Mouse (Mus musculus) CH12.LX (cell line): ENCODE measurements around the gene Atn1. TPM values are rescaled to one million over a fixed set of nuclear protein-coding genes. Genes with fewer than 3 reads are reported as not detected.

Experiments used
- DNase-seq: peaks from one replicate; pipeline ENCODE4 v3.0.0-alpha.2; 2013; ENCODE audit errors: extremely low read depth
- H3K27ac ChIP-seq: 2 replicates; pipeline ENCODE4 v1.5.1; 2012; ENCODE audit warnings: low read depth, mild to moderate bottlenecking, control low read depth, moderate library complexity; ENCODE audit not compliant: insufficient read depth
- H3K27me3 ChIP-seq: replicated peaks from 2 replicates; pipeline ENCODE3; 2012; ENCODE audit warnings: inconsistent platforms
- H3K36me3 ChIP-seq, 2 experiments: replicated peaks in 1 of 2; 2 replicates each; pipeline versions ENCODE3 to v1.6.1; 2012; ENCODE audit warnings: inconsistent platforms in 1 of 2, low read length in 1 of 2, mild to moderate bottlenecking in 1 of 2, mixed read lengths in 1 of 2, moderate library complexity in 1 of 2; ENCODE audit not compliant: control insufficient read depth in 1 of 2, insufficient read depth in 1 of 2
- H3K4me1 ChIP-seq, 2 experiments: 2 replicates each; pipeline ENCODE4 v1.6.1; 2012; ENCODE audit warnings: inconsistent platforms in 1 of 2, moderate library complexity in 1 of 2; ENCODE audit not compliant: insufficient read depth in 2 of 2, control insufficient read depth in 1 of 2
- H3K4me2 ChIP-seq: 2 replicates; pipeline ENCODE4 v1.6.1; 2012; ENCODE audit warnings: low read depth, mild to moderate bottlenecking, control low read depth; ENCODE audit not compliant: poor library complexity, insufficient read depth, severe bottlenecking
- H3K4me3 ChIP-seq, 3 experiments: fragments of 150-350 bp in 1 of 3; sonication (generic) in 1 of 3; replicated peaks in 1 of 3; 2 replicates each; pipeline versions ENCODE3 to v1.5.1; 2011 to 2012; ENCODE audit warnings: low read depth in 2 of 3, low read length in 2 of 3, mild to moderate bottlenecking in 2 of 3, moderate library complexity in 2 of 3, control low read depth in 1 of 3, improper control_type of control experiment in 1 of 3, inconsistent platforms in 1 of 3, mixed read lengths in 1 of 3; ENCODE audit not compliant: poor library complexity in 1 of 3
- H3K79me2 ChIP-seq: replicated peaks from 2 replicates; pipeline ENCODE4 v1.6.1; 2012; ENCODE audit warnings: mild to moderate bottlenecking, moderate library complexity; ENCODE audit not compliant: control insufficient read depth, poor library complexity, insufficient read depth, severe bottlenecking; ENCODE audit errors: extremely low read depth
- H3K9ac ChIP-seq: 2 replicates; pipeline ENCODE4 v1.6.1; 2012; ENCODE audit warnings: low read depth, mild to moderate bottlenecking, control low read depth, moderate library complexity; ENCODE audit not compliant: insufficient read depth
- H3K9me3 ChIP-seq: replicated peaks from 2 replicates; pipeline ENCODE3; 2012; ENCODE audit warnings: low read length, inconsistent platforms, mixed read lengths
- BHLHE40 ChIP-seq: IDR thresholded peaks from 2 replicates; pipeline ENCODE4 v1.6.1; 2011; ENCODE audit warnings: mild to moderate bottlenecking, low read depth, low read length, improper control_type of control experiment
- CHD1 ChIP-seq: IDR thresholded peaks from 2 replicates; pipeline ENCODE4 v1.6.1; 2012; ENCODE audit warnings: low read depth, low read length, improper control_type of control experiment, inconsistent platforms
- CHD2 ChIP-seq: IDR thresholded peaks from 2 replicates; pipeline ENCODE4 v1.6.1; 2011; ENCODE audit warnings: low read length, improper control_type of control experiment
- CTCF ChIP-seq, 2 experiments: IDR thresholded peaks in 1 of 2; conservative IDR thresholded peaks in 1 of 2; 2 replicates each; pipeline ENCODE4 v1.5.1; 2011 to 2012; ENCODE audit warnings: low read depth in 2 of 2, low read length in 2 of 2, improper control_type of control experiment in 1 of 2, inconsistent platforms in 1 of 2, mild to moderate bottlenecking in 1 of 2, moderate library complexity in 1 of 2
- E2F4 ChIP-seq: IDR thresholded peaks from 2 replicates; pipeline ENCODE4 v1.6.1; 2011; ENCODE audit warnings: low read depth, low read length, improper control_type of control experiment; ENCODE audit not compliant: insufficient replicate concordance
- ELF1 ChIP-seq: IDR thresholded peaks from 2 replicates; pipeline ENCODE4 v1.6.1; 2014; ENCODE audit warnings: low read depth, mild to moderate bottlenecking, inconsistent platforms, low read length, improper control_type of control experiment
- EP300 ChIP-seq: IDR thresholded peaks from 2 replicates; pipeline ENCODE4 v1.6.1; 2011; ENCODE audit warnings: low read length, improper control_type of control experiment
- ETS1 ChIP-seq: conservative IDR thresholded peaks from 2 replicates; pipeline ENCODE4 v1.6.1; 2012; ENCODE audit warnings: low read depth, mild to moderate bottlenecking, inconsistent platforms, low read length, improper control_type of control experiment, moderate library complexity
- GABPA ChIP-seq: IDR thresholded peaks from 2 replicates; pipeline ENCODE4 v1.6.1; 2012; ENCODE audit warnings: low read depth, low read length, improper control_type of control experiment, inconsistent platforms; ENCODE audit not compliant: insufficient replicate concordance
- HCFC1 ChIP-seq: IDR thresholded peaks from 2 replicates; pipeline ENCODE4 v1.6.1; 2012; ENCODE audit warnings: low read depth, mild to moderate bottlenecking, inconsistent platforms, low read length, improper control_type of control experiment
- IRF4 ChIP-seq: IDR thresholded peaks from 2 replicates; pipeline ENCODE4 v1.6.1; 2014; ENCODE audit warnings: low read depth, mild to moderate bottlenecking, inconsistent platforms, low read length, improper control_type of control experiment
- JUN ChIP-seq: IDR thresholded peaks from 2 replicates; pipeline ENCODE4 v1.6.1; 2011; ENCODE audit warnings: low read depth, mild to moderate bottlenecking, low read length, improper control_type of control experiment, moderate library complexity; ENCODE audit not compliant: insufficient read depth
- JUND ChIP-seq: conservative IDR thresholded peaks from 2 replicates; pipeline ENCODE4 v1.6.1; 2011; ENCODE audit warnings: low read depth, low read length, improper control_type of control experiment
- KAT2A ChIP-seq: IDR thresholded peaks from 2 replicates; pipeline ENCODE4 v1.6.1; 2012; ENCODE audit warnings: low read length, improper control_type of control experiment, inconsistent platforms; ENCODE audit not compliant: insufficient replicate concordance
- MAFK ChIP-seq: IDR thresholded peaks from 2 replicates; pipeline ENCODE4 v1.6.1; 2011; ENCODE audit warnings: low read length, improper control_type of control experiment; ENCODE audit not compliant: insufficient replicate concordance
- MAX ChIP-seq: IDR thresholded peaks from 2 replicates; pipeline ENCODE4 v1.6.1; 2011; ENCODE audit warnings: low read length, improper control_type of control experiment
- MAZ ChIP-seq: IDR thresholded peaks from 2 replicates; pipeline ENCODE4 v1.6.1; 2012; ENCODE audit warnings: low read depth, mild to moderate bottlenecking, inconsistent platforms, low read length, improper control_type of control experiment, moderate library complexity
- MEF2A ChIP-seq: IDR thresholded peaks from 2 replicates; pipeline ENCODE4 v1.6.1; 2014; ENCODE audit warnings: low read depth, mild to moderate bottlenecking, inconsistent platforms, low read length, improper control_type of control experiment, borderline replicate concordance
- MXI1 ChIP-seq: IDR thresholded peaks from 2 replicates; pipeline ENCODE4 v1.6.1; 2011; ENCODE audit warnings: mild to moderate bottlenecking, low read depth, low read length, improper control_type of control experiment
- MYC ChIP-seq: IDR thresholded peaks from 2 replicates; pipeline ENCODE4 v1.6.1; 2011; ENCODE audit warnings: low read depth, mild to moderate bottlenecking, improper control_type of control experiment, low read length
- NELFE ChIP-seq: IDR thresholded peaks from 2 replicates; pipeline ENCODE4 v1.6.1; 2011; ENCODE audit warnings: low read depth, low read length, improper control_type of control experiment
- NRF1 ChIP-seq: IDR thresholded peaks from 2 replicates; pipeline ENCODE4 v1.6.1; 2014; ENCODE audit warnings: low read depth, mild to moderate bottlenecking, inconsistent platforms, low read length, improper control_type of control experiment, moderate library complexity
- PAX5 ChIP-seq: IDR thresholded peaks from 2 replicates; pipeline ENCODE4 v1.6.1; 2012; ENCODE audit warnings: low read length, inconsistent platforms, mixed read lengths
- POLR2A ChIP-seq: IDR thresholded peaks from 2 replicates; pipeline ENCODE4 v1.6.1; 2011; ENCODE audit warnings: low read depth, mild to moderate bottlenecking, improper control_type of control experiment, low read length
- POLR2AphosphoS2 ChIP-seq: IDR thresholded peaks from 2 replicates; pipeline ENCODE4 v1.6.1; 2011; ENCODE audit warnings: low read depth, low read length, improper control_type of control experiment
- RAD21 ChIP-seq: IDR thresholded peaks from 2 replicates; pipeline ENCODE4 v1.6.1; 2011; ENCODE audit warnings: low read depth, mild to moderate bottlenecking, low read length, improper control_type of control experiment, moderate library complexity
- RCOR1 ChIP-seq: conservative IDR thresholded peaks from 2 replicates; pipeline ENCODE4 v1.6.1; 2012; ENCODE audit warnings: low read depth, mild to moderate bottlenecking, inconsistent platforms, low read length, improper control_type of control experiment
- SIN3A ChIP-seq: IDR thresholded peaks from 2 replicates; pipeline ENCODE4 v1.6.1; 2012; ENCODE audit warnings: low read length, improper control_type of control experiment, inconsistent platforms
- SMC3 ChIP-seq: IDR thresholded peaks from 2 replicates; pipeline ENCODE4 v1.6.1; 2011; ENCODE audit warnings: low read depth, low read length, improper control_type of control experiment
- TBP ChIP-seq: conservative IDR thresholded peaks from 2 replicates; pipeline ENCODE4 v1.6.1; 2011; ENCODE audit warnings: low read depth, low read length, improper control_type of control experiment
- TCF12 ChIP-seq: IDR thresholded peaks from 2 replicates; pipeline ENCODE4 v1.6.1; 2014; ENCODE audit warnings: low read depth, mild to moderate bottlenecking, inconsistent platforms, low read length, improper control_type of control experiment
- UBTF ChIP-seq: IDR thresholded peaks from 2 replicates; pipeline ENCODE4 v1.6.1; 2012; ENCODE audit warnings: low read depth, mild to moderate bottlenecking, inconsistent platforms, low read length, improper control_type of control experiment, moderate library complexity
- USF1 ChIP-seq: IDR thresholded peaks from 2 replicates; pipeline ENCODE4 v1.6.1; 2014; ENCODE audit warnings: low read depth, mild to moderate bottlenecking, inconsistent platforms, low read length, improper control_type of control experiment
- USF2 ChIP-seq: conservative IDR thresholded peaks from 2 replicates; pipeline ENCODE4 v1.6.1; 2011; ENCODE audit warnings: low read depth, low read length, improper control_type of control experiment
- ZC3H11A ChIP-seq: IDR thresholded peaks from 2 replicates; pipeline ENCODE4 v1.6.1; 2012; ENCODE audit warnings: low read depth, mild to moderate bottlenecking, inconsistent platforms, low read length, improper control_type of control experiment
- ZKSCAN1 ChIP-seq: IDR thresholded peaks from 2 replicates; pipeline ENCODE4 v1.6.1; 2012; ENCODE audit warnings: low read depth, inconsistent platforms, low read length, improper control_type of control experiment, borderline replicate concordance
- ZMIZ1 ChIP-seq: IDR thresholded peaks from 2 replicates; pipeline ENCODE4 v1.6.1; 2012; ENCODE audit warnings: low read depth, mild to moderate bottlenecking, inconsistent platforms, low read length, improper control_type of control experiment
- ZNF384 ChIP-seq: IDR thresholded peaks from 2 replicates; pipeline ENCODE4 v1.6.1; 2012; ENCODE audit warnings: low read depth, low read length, improper control_type of control experiment, inconsistent platforms
- dilution Hi-C: fragments of 300-500 bp; cut with MboI; formaldehyde crosslinking; loops from 2 replicates; pipeline ENCODE4 v1.14.3; 2020; ENCODE audit warnings: low sequenced_read_pairs; ENCODE audit not compliant: extremely low pct_unique_long_range_greater_than_20kb, extremely low pct_ligation_motif_present
- in situ Hi-C: fragments of 300-500 bp; cut with MboI; formaldehyde crosslinking; loops from 3 replicates; pipeline ENCODE4 v1.14.3; 2019; ENCODE audit warnings: low sequenced_read_pairs, low pct_ligation_motif_present, low pct_unique_long_range_greater_than_20kb, mixed read lengths
- polyA plus RNA-seq: library from polyadenylated mRNA; unstranded; fragments of >175 nt; gene quantifications from 2 replicates; pipeline ENCODE4 v1.2.1, GENCODE M21; 2012; ENCODE audit warnings: low read depth; ENCODE audit not compliant: insufficient read length
- total RNA-seq, 2 experiments: library from RNA; depleted of rRNA; stranded (reverse); fragments of 300-350 nt in 1 of 2; fragments of >200 nt in 1 of 2; gene quantifications; 2 replicates each; pipeline ENCODE4 v1.2.3; 2012 to 2014

Atn1 gene
- total and polyA plus RNA-seq, 3 experiments, result 1.7 to 35.1 (median 4.6) TPM

DNA sequence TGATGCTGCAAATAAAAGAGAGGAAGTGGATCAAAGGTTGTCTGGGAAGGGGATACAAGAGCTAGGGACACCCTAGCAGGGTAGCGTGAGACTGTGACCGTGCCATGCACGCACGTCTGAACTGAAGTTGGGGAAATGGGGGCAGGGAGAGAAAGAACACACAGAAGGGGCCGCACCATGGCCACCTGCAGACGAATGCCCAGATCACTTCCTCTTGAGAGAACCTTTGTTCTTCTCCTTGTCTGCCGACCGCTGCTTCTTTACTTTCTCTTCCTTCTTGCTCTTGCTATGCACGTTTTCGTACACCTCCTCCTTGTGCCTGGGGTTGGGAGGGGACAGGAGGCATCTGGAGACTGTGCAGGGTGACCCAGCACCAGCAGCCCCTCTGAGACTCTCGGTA, 35.4 kb downstream of the Atn1 start:
- H3K36me3 ChIP-seq, result peaks cover 45 to 88% of the 10 kb centered on the region in 2 experiments
- H3K27me3 ChIP-seq, result no peaks in the 10 kb centered on the region
- dilution Hi-C loops, result no loop called here
- no peaks in the 10 kb centered on the region for H3K79me2 ChIP-seq
- in situ Hi-C loops, result no loop called here
- H3K4me1 ChIP-seq, result peaks cover 48 to 84% of the 10 kb centered on the region in 2 experiments
- peak; percentile 92 for DNase-seq
- peak overlapping the region; percentile 21 for H3K9ac ChIP-seq
- peak overlapping the region; percentile 88 for H3K27ac ChIP-seq
- peak overlapping the region; percentile 22; the same call in 1 of the 2 replicates for H3K4me2 ChIP-seq
- TF ChIP-seq E2F4, result no peak
- TF ChIP-seq ZKSCAN1, result no peak
- TF ChIP-seq ZMIZ1, result no peak
- peak; percentile 42 for TF ChIP-seq HCFC1
- peak; percentile 61; the same call in 1 of the 2 replicates for TF ChIP-seq POLR2AphosphoS2
- peak; percentile 87; the same call in 1 of the 2 replicates for TF ChIP-seq MAZ
- no peak for TF ChIP-seq CHD1
- peak; percentile 86 for TF ChIP-seq MXI1
- TF ChIP-seq MYC, result peak; percentile 91
- TF ChIP-seq JUND, result no peak
- TF ChIP-seq SIN3A, result peak; percentile 66
- peak; percentile 28; the same call in 1 of the 2 replicates for TF ChIP-seq SMC3
- no peak for TF ChIP-seq KAT2A
- TF ChIP-seq POLR2A, result peak; percentile 67
- TF ChIP-seq TCF12, result peak; percentile 96
- TF ChIP-seq TBP, result peak; percentile 73
- TF ChIP-seq CHD2, result peak; percentile 86
- TF ChIP-seq UBTF, result no peak
- TF ChIP-seq IRF4, result peak; percentile 86
- peak; percentile 18; the same call in 1 of the 2 replicates for TF ChIP-seq ZNF384
- peak; percentile 98 for TF ChIP-seq BHLHE40
- TF ChIP-seq EP300, result peak; percentile 87
- 0 out of 2 replicates have a peak, but pooled peaks have one; percentile 10 for TF ChIP-seq MAFK
- TF ChIP-seq RAD21, result peak; percentile 3
- TF ChIP-seq JUN, result no peak
- TF ChIP-seq CTCF (conservative IDR thresholded peaks at IDR 0.05 in 1 of 2, IDR thresholded peaks at IDR 0.05 in 1 of 2; ENCODE audit: low read depth in 2 of 2, low read length in 2 of 2), result no peak
- TF ChIP-seq ETS1, result peak; percentile 87
- peak; percentile 79 for TF ChIP-seq RCOR1
- TF ChIP-seq NRF1, result no peak
- no peak for TF ChIP-seq USF2
- peak; percentile 75; the same call in 1 of the 2 replicates for TF ChIP-seq ELF1
- no peak for TF ChIP-seq GABPA
- no peak for TF ChIP-seq ZC3H11A
- TF ChIP-seq MEF2A, result peak; percentile 73; the same call in 1 of the 2 replicates
- peak; percentile 28; the same call in 1 of the 2 replicates for TF ChIP-seq NELFE
- TF ChIP-seq USF1, result no peak
- peak; percentile 81 for TF ChIP-seq MAX
- no peak for TF ChIP-seq PAX5
- H3K9me3 ChIP-seq, result no peaks in the 10 kb centered on the region
- H3K4me3 ChIP-seq, result peak overlapping the region in 1 of 3 experiments; percentile 31
